Mouse (Mus musculus) liver, adult 2 months (tissue): ENCODE results near the gene Fndc7.

Source experiments
- CTCF ChIP-seq: fragments of 200-500 bp; IDR thresholded peaks from 2 replicates; pipeline ENCODE4 v1.5.1; 2011; ENCODE audit warnings: low read depth, low read length, control low read depth
- POLR2A ChIP-seq: fragments of 200-500 bp; IDR thresholded peaks from 2 replicates; pipeline ENCODE4 v1.6.1; 2011; ENCODE audit warnings: low read length, control low read depth; ENCODE audit not compliant: insufficient read depth; ENCODE audit errors: extremely low read depth

- TF ChIP-seq CTCF (no peak), POLR2A (no peak)
Observed at GRCm38 (mm10) chr3:108926308-108926707, 36.5 kb upstream of the Fndc7 start.
